27 mouse cellular contexts compared by ENCODE assay signal in the genomic region with DNA sequence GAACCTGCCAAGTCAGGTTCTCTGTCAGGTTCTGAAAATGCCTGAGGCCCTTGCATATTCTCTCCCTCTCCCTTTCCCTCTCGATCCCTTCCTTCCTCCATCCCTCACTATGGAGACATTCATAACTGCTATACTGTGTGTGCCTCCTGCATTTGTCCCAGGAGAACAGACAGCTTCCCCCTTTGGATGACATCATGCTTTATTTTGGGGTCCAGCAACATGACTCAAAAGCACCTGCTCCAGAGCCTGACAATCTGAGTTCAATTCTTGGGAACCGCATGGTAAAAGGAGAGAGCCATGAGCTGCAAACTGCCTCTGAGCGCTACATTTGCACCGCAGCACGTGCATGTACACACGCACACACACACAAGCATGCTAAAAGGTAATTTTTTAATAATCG. TPM values are rescaled to one million over a fixed set of nuclear protein-coding genes. Genes with fewer than 3 reads are reported as not detected.
DNase-seq lines count a peak whose midpoint lies in the region; ATAC-seq and TF ChIP-seq lines count a peak whose summit lies in the region.
"Had no signal": no experiment of that assay in that cellular context is flagged by ENCODE, and none has a peak within 500 bp of the region (broad histone marks: within the 10 kb centered on the region; RNA-seq: fewer than 3 reads in every experiment).

No protein-coding gene starts in this region.

- no peak for TF ChIP-seq RAD21 in CH12.LX (IDR thresholded peaks at IDR 0.05; ENCODE audit: low read depth, low read length)

- intact Hi-C loops in heart, postnatal 25 days (cut with DNase I), result no loop called here

- no peaks in the 10 kb centered on the region for H3K27me3 ChIP-seq in heart, embryonic 12.5 days (replicated peaks)
- H3K27me3 ChIP-seq in CH12.LX (replicated peaks) (no peaks in the 10 kb centered on the region), myocyte (ENCODE audit: control insufficient read depth, insufficient read depth, insufficient read length) (no peaks in the 10 kb centered on the region)
- H3K27me3 ChIP-seq in hindbrain, embryonic 12.5 days, result no peaks in the 10 kb centered on the region
- H3K27me3 ChIP-seq: limb, embryonic 13.5 days; liver, embryonic 12.5 days; midbrain, embryonic 12.5 days had no signal

- H3K4me2 ChIP-seq in heart, embryonic 12.5 days, result no peak overlapping the region
- H3K4me2 ChIP-seq in CH12.LX (ENCODE audit: insufficient read depth, low read depth, poor library complexity, severe bottlenecking) (no peak overlapping the region), myocyte (ENCODE audit: low read depth) (no peak overlapping the region)
- H3K4me2 ChIP-seq in hindbrain, embryonic 12.5 days (replicated peaks), result no peak overlapping the region
- H3K4me2 ChIP-seq: limb, embryonic 13.5 days; liver, embryonic 12.5 days; midbrain, embryonic 12.5 days had no signal

- no peak overlapping the region for H3K9ac ChIP-seq in heart, embryonic 12.5 days
- H3K9ac ChIP-seq in CH12.LX (ENCODE audit: insufficient read depth, low read depth), result no peak overlapping the region
- no peak overlapping the region for H3K9ac ChIP-seq in hindbrain, embryonic 12.5 days
- H3K9ac ChIP-seq: limb, embryonic 13.5 days; liver, embryonic 12.5 days; midbrain, embryonic 12.5 days had no signal

- no peaks in the 10 kb centered on the region for H3K9me3 ChIP-seq in heart, embryonic 12.5 days (replicated peaks)
- no peaks in the 10 kb centered on the region for H3K9me3 ChIP-seq in CH12.LX (replicated peaks; ENCODE audit: low read length)
- H3K9me3 ChIP-seq in hindbrain, embryonic 12.5 days (replicated peaks), result no peaks in the 10 kb centered on the region
- H3K9me3 ChIP-seq: hindbrain, embryonic 10.5 days; limb, embryonic 13.5 days; liver, embryonic 12.5 days; midbrain, embryonic 12.5 days had no signal

- TF ChIP-seq POLR2A in CH12.LX (IDR thresholded peaks at IDR 0.05; ENCODE audit: low read depth, low read length) (no peak), myocyte (IDR thresholded peaks at IDR 0.05; ENCODE audit: insufficient read length, low read depth) (no peak)

- no peak; the same call in 1 of the 2 replicates for TF ChIP-seq EP300 in CH12.LX (IDR thresholded peaks at IDR 0.05; ENCODE audit: low read length)

- no peak overlapping the region for H3K4me3 ChIP-seq in heart, embryonic 12.5 days
- H3K4me3 ChIP-seq in CH12.LX (replicated peaks in 1 of 3; ENCODE audit: low read depth in 2 of 3, low read length in 2 of 3, poor library complexity in 1 of 3), result no peak overlapping the region
- H3K4me3 ChIP-seq in myocyte, result no peak overlapping the region
- no peak overlapping the region for H3K4me3 ChIP-seq in hindbrain, embryonic 12.5 days
- H3K4me3 ChIP-seq: hindbrain, embryonic 10.5 days; limb, embryonic 13.5 days; liver, embryonic 12.5 days; midbrain, embryonic 12.5 days had no signal

- in situ Hi-C loops in CH12.LX (cut with MboI; ENCODE audit: low pct_ligation_motif_present, low pct_unique_long_range_greater_than_20kb, low sequenced_read_pairs), result loop anchor here (5.0 to 25.0 kb wide), 2 partner anchors 56 to 466 kb away; partner anchors contain the start of gene Tnrc6b

- 83% methylated on average over 7 of the region's 7 CpGs for WGBS in heart, embryonic 12.5 days
- 93% methylated on average over 7 of the region's 7 CpGs for WGBS in hindbrain, embryonic 12.5 days

- no peak for DNase-seq in heart, postnatal 25 days (ENCODE audit: low spot score)
- DNase-seq in layer of hippocampus, adult 9-11 months, result peak; percentile 56
- DNase-seq in layer of hippocampus, postnatal 14 days (ENCODE audit: low spot score in 2 of 2), result no peak
- peak; percentile 52 for DNase-seq in CH12.LX (ENCODE audit: extremely low read depth)
- DNase-seq: adrenal gland, postnatal 10 days; cerebellum, adult 9-10 months; gastrocnemius, postnatal 25 days; kidney, adult 9 months; kidney, postnatal 14 days; lung, adult 18-20 months; lung, postnatal 14 days; right cerebral cortex, postnatal 4 days; thymus, postnatal 25 days had no signal

- peak overlapping the region; percentile 2; the same call in 1 of the 2 replicates for H3K27ac ChIP-seq in heart, embryonic 12.5 days (ENCODE audit: poor library complexity, severe bottlenecking)
- no peak overlapping the region for H3K27ac ChIP-seq in CH12.LX (ENCODE audit: insufficient read depth, low read depth)
- no peak overlapping the region for H3K27ac ChIP-seq in hindbrain, embryonic 12.5 days
- H3K27ac ChIP-seq: hindbrain, embryonic 10.5 days; hindbrain, postnatal 0 days; limb, embryonic 13.5 days; liver, embryonic 12.5 days; midbrain, embryonic 12.5 days had no signal

- ATAC-seq in heart, embryonic 12.5 days (ENCODE audit: insufficient number of reproducible peaks, low FRiP score), result no peak
- ATAC-seq in hindbrain, embryonic 12.5 days (ENCODE audit: low FRiP score), result no peak
- ATAC-seq: forebrain, embryonic 14.5 days; hindbrain, postnatal 0 days; intestine, embryonic 16.5 days; liver, embryonic 12.5 days had no signal

- 0 out of 2 replicates have a peak, but pooled peaks cover 4% of the 10 kb centered on the region for H3K79me2 ChIP-seq in CH12.LX (replicated peaks; ENCODE audit: control insufficient read depth, extremely low read depth, insufficient read depth, poor library complexity, severe bottlenecking)
- peaks cover 96% of the 10 kb centered on the region for H3K79me2 ChIP-seq in myocyte (ENCODE audit: control insufficient read depth, insufficient read depth)

- H3ac ChIP-seq in myocyte (ENCODE audit: control insufficient read depth, insufficient read length), result no peak overlapping the region

- no peak for TF ChIP-seq CTCF in CH12.LX (conservative IDR thresholded peaks at IDR 0.05 in 1 of 2, IDR thresholded peaks at IDR 0.05 in 1 of 2; ENCODE audit: low read depth in 2 of 2, low read length in 2 of 2)

- dilution Hi-C loops in CH12.LX (cut with MboI; ENCODE audit: extremely low pct_ligation_motif_present, extremely low pct_unique_long_range_greater_than_20kb, low sequenced_read_pairs), result no loop called here

- H3K36me3 ChIP-seq in heart, embryonic 12.5 days, result no peaks in the 10 kb centered on the region
- peaks cover 0 to 27% of the 10 kb centered on the region in 2 experiments for H3K36me3 ChIP-seq in CH12.LX (replicated peaks in 1 of 2; ENCODE audit: control insufficient read depth in 1 of 2, insufficient read depth in 1 of 2, low read length in 1 of 2)
- H3K36me3 ChIP-seq in myocyte (ENCODE audit: control insufficient read depth, insufficient read depth), result peaks cover 8% of the 10 kb centered on the region
- H3K36me3 ChIP-seq in hindbrain, embryonic 12.5 days, result no peaks in the 10 kb centered on the region
- H3K36me3 ChIP-seq: liver, embryonic 12.5 days had no signal

- peaks cover 59% of the 10 kb centered on the region for H3K4me1 ChIP-seq in heart, embryonic 12.5 days (replicated peaks)
- peaks cover 23 to 67% of the 10 kb centered on the region in 2 experiments for H3K4me1 ChIP-seq in CH12.LX (ENCODE audit: control insufficient read depth in 1 of 2, insufficient read depth in 2 of 2)
- H3K4me1 ChIP-seq in hindbrain, embryonic 12.5 days, result peaks cover 7% of the 10 kb centered on the region; the same call in 1 of the 2 replicates
- H3K4me1 ChIP-seq: liver, embryonic 12.5 days; midbrain, embryonic 12.5 days had no signal

TF ChIP-seq in CH12.LX, 34 proteins besides CTCF, POLR2A, EP300 and RAD21:
- TF ChIP-seq KAT2A (IDR thresholded peaks at IDR 0.05; ENCODE audit: insufficient replicate concordance, low read length) (no peak), JUN (IDR thresholded peaks at IDR 0.05; ENCODE audit: insufficient read depth, low read depth, low read length) (peak; percentile 39), BHLHE40 (IDR thresholded peaks at IDR 0.05; ENCODE audit: low read depth, low read length) (peak; percentile 67), ELF1 (IDR thresholded peaks at IDR 0.05; ENCODE audit: low read depth, low read length) (no peak), ZC3H11A (IDR thresholded peaks at IDR 0.05; ENCODE audit: low read depth, low read length) (no peak), MEF2A (IDR thresholded peaks at IDR 0.05; ENCODE audit: borderline replicate concordance, low read depth, low read length) (peak; percentile 93), TBP (conservative IDR thresholded peaks at IDR 0.05; ENCODE audit: low read depth, low read length) (no peak), ETS1 (conservative IDR thresholded peaks at IDR 0.05; ENCODE audit: low read depth, low read length) (peak; percentile 67)

TF ChIP-seq in myocyte, 11 proteins besides CTCF, POLR2A, EP300 and RAD21:
- TF ChIP-seq MYOD1 (IDR thresholded peaks at IDR 0.05; ENCODE audit: control insufficient read depth in 1 of 3, insufficient read length in 2 of 3, low read depth in 2 of 3), result peak in 2 of 3 experiments; percentile 34 to 41
- peak in 1 of 3 experiments; percentile 38 for TF ChIP-seq MYOG (IDR thresholded peaks at IDR 0.05; ENCODE audit: control insufficient read depth in 1 of 3, insufficient read depth in 1 of 3, insufficient read length in 2 of 3, low read depth in 2 of 3)
- no peak for TF ChIP-seq REST (IDR thresholded peaks at IDR 0.05; ENCODE audit: insufficient read depth, insufficient read length)

RNA-seq across cellular contexts. Expression of gene Mrtfa, which starts 12.7 kb away (rescaled TPM):
- 19.4 TPM in 2 replicates for polyA plus RNA-seq in heart, embryonic 12.5 days (2016; fragmentation: Nextera tagmentation; extraction: Ambion mirVana)
- 1 to 10 TPM; 8.2 to 9.1 TPM for total RNA-seq in heart, postnatal 25 days (2021)
- 10 to 100 TPM; 78.6 to 79.7 TPM for total RNA-seq in layer of hippocampus, postnatal 14 days (2021)
- total RNA-seq in CH12.LX (2012; rRNA removed) (7.3 and 8.2 TPM in 2 replicates), CH12.LX (2014; rRNA removed) (4.1 and 4.6 TPM in 2 replicates)
- polyA plus RNA-seq in CH12.LX (2012; ENCODE audit: insufficient read length, low read depth) (20.1 and 23.2 TPM in 2 replicates), myocyte (2012; fragmentation: generic; extraction: Trizol) (36.0 TPM)
- 29.8 and 30.6 TPM in 2 replicates for polyA plus RNA-seq in hindbrain, embryonic 12.5 days (2016; fragmentation: Nextera tagmentation; extraction: Ambion mirVana)

RNA-seq across cellular contexts. Expression of gene Mchr1, which starts 57.4 kb away (rescaled TPM):
- not detected in 2 replicates for polyA plus RNA-seq in heart, embryonic 12.5 days (2016; fragmentation: Nextera tagmentation; extraction: Ambion mirVana)
- total RNA-seq in heart, postnatal 25 days (2021), result not detected
- 10 to 100 TPM; 21.7 to 22.2 TPM for total RNA-seq in layer of hippocampus, postnatal 14 days (2021)
- not detected in 2 replicates for total RNA-seq in CH12.LX (2012; rRNA removed)
- total RNA-seq in CH12.LX (2014; rRNA removed), result not detected in 2 replicates
- polyA plus RNA-seq in CH12.LX (2012; ENCODE audit: insufficient read length, low read depth), result not detected in 2 replicates
- polyA plus RNA-seq in myocyte (2012; fragmentation: generic; extraction: Trizol), result 0.44 TPM
- 0.74 and 1.2 TPM in 2 replicates for polyA plus RNA-seq in hindbrain, embryonic 12.5 days (2016; fragmentation: Nextera tagmentation; extraction: Ambion mirVana)
- total RNA-seq: heart, adult 8-10 months; megakaryocyte, adult 5-6 weeks; MEL; neutrophil, adult 5-6 weeks had no signal
- polyA plus RNA-seq: liver, embryonic 12.5 days had no signal

Comparison
In these comparisons a context has a peak if more than half of its experiments do, and no peak if none do; other contexts are left out.
1. DNase-seq: peak in layer of hippocampus, adult 9-11 months (single experiment) and CH12.LX (single experiment); none in heart, postnatal 25 days (single experiment) and layer of hippocampus, postnatal 14 days (0 of 2).